12 mouse cellular contexts compared by ENCODE assay signal in genomic region chr1:184042745-184043144, GRCm38 (mm10). TPM values are rescaled to one million over a fixed set of nuclear protein-coding genes. Genes with fewer than 3 reads are reported as not detected.
A peak's percentile ranks its signal among the peaks of the same experiment; 100 is the strongest.
DNase-seq lines count a peak whose midpoint lies in the region; ATAC-seq and TF ChIP-seq lines count a peak whose summit lies in the region.
"Had no signal": no experiment of that assay in that cellular context is flagged by ENCODE, and none has a peak within 500 bp of the region (broad histone marks: within the 10 kb centered on the region; RNA-seq: fewer than 3 reads in every experiment).

No protein-coding gene starts in this region.

- H3ac ChIP-seq in C2C12 (ENCODE audit: control insufficient read depth, insufficient read length, low read depth), result peak overlapping the region; percentile 54

- ATAC-seq in liver, embryonic 13.5 days (ENCODE audit: low read depth), result peak; percentile 89
- no peak for ATAC-seq in kidney, embryonic 14.5 days (ENCODE audit: low FRiP score, low TSS enrichment)

- peaks cover 15% of the 10 kb centered on the region for H3K36me3 ChIP-seq in heart, embryonic 10.5 days
- H3K36me3 ChIP-seq in C2C12 (ENCODE audit: control insufficient read depth, insufficient read depth), result peaks cover 59% of the 10 kb centered on the region
- H3K36me3 ChIP-seq in liver, embryonic 13.5 days, result no peaks in the 10 kb centered on the region
- no peaks in the 10 kb centered on the region for H3K36me3 ChIP-seq in kidney, embryonic 14.5 days (ENCODE audit: control insufficient read depth, insufficient read depth, low read length)
- H3K36me3 ChIP-seq: hindbrain, embryonic 15.5 days had no signal

- H3K27me3 ChIP-seq in heart, embryonic 10.5 days (ENCODE audit: insufficient read depth, poor library complexity, severe bottlenecking), result no peaks in the 10 kb centered on the region
- no peaks in the 10 kb centered on the region for H3K27me3 ChIP-seq in C2C12 (ENCODE audit: control insufficient read depth, insufficient read depth, insufficient read length)
- H3K27me3 ChIP-seq in liver, embryonic 13.5 days, result no peaks in the 10 kb centered on the region
- no peaks in the 10 kb centered on the region for H3K27me3 ChIP-seq in kidney, embryonic 14.5 days (ENCODE audit: control insufficient read depth, insufficient read depth, low read length)
- H3K27me3 ChIP-seq: hindbrain, embryonic 15.5 days had no signal

- peaks cover 78% of the 10 kb centered on the region for H3K79me3 ChIP-seq in C2C12 (ENCODE audit: low read depth)

- H3K4me2 ChIP-seq in liver, embryonic 13.5 days, result 0 out of 2 replicates have a peak overlapping the region, but pooled peaks have one; percentile 3
- H3K4me2 ChIP-seq in kidney, embryonic 14.5 days (replicated peaks; ENCODE audit: low read depth, low read length), result no peak overlapping the region

- peaks cover 50% of the 10 kb centered on the region for H3K4me1 ChIP-seq in heart, embryonic 10.5 days
- peaks cover 11% of the 10 kb centered on the region for H3K4me1 ChIP-seq in brown adipose tissue, adult 24 weeks (ENCODE audit: control insufficient read depth, insufficient read depth, insufficient read length, low read length)
- peaks cover 11% of the 10 kb centered on the region for H3K4me1 ChIP-seq in liver, embryonic 13.5 days (replicated peaks)
- no peaks in the 10 kb centered on the region for H3K4me1 ChIP-seq in kidney, embryonic 14.5 days (ENCODE audit: control insufficient read depth, insufficient read depth, low read length)

- H3K9me3 ChIP-seq in heart, embryonic 10.5 days, result no peaks in the 10 kb centered on the region
- H3K9me3 ChIP-seq in liver, embryonic 13.5 days (replicated peaks), result no peaks in the 10 kb centered on the region
- H3K9me3 ChIP-seq in kidney, embryonic 14.5 days (ENCODE audit: control insufficient read depth, low read length), result no peaks in the 10 kb centered on the region
- H3K9me3 ChIP-seq: hindbrain, embryonic 15.5 days had no signal

- no peak overlapping the region; the same call in 1 of the 2 replicates for H3K4me3 ChIP-seq in heart, embryonic 10.5 days
- H3K4me3 ChIP-seq in C2C12 (ENCODE audit: insufficient read depth, poor library complexity, severe bottlenecking), result no peak overlapping the region
- 0 out of 2 replicates have a peak overlapping the region, but pooled peaks have one; percentile 12 for H3K4me3 ChIP-seq in brown adipose tissue, adult 24 weeks (ENCODE audit: insufficient read depth, low read depth, low read length)
- H3K4me3 ChIP-seq in liver, embryonic 13.5 days (replicated peaks), result no peak overlapping the region
- H3K4me3 ChIP-seq in kidney, embryonic 14.5 days (ENCODE audit: low read length), result no peak overlapping the region
- H3K4me3 ChIP-seq: erythroblast, embryonic 14.5 days; hindbrain, embryonic 15.5 days had no signal

- no peak for TF ChIP-seq CTCF in C2C12 (IDR thresholded peaks at IDR 0.05; ENCODE audit: control insufficient read depth, insufficient read depth, insufficient read length)

- 58% methylated on average over 9 of the region's 9 CpGs for WGBS in heart, embryonic 10.5 days
- 33% methylated on average over 9 of the region's 9 CpGs for WGBS in liver, embryonic 13.5 days (ENCODE audit: insufficient replicate concordance)
- 83% methylated on average over 9 of the region's 9 CpGs for WGBS in kidney, embryonic 14.5 days

- peak overlapping the region; percentile 88 for H3K27ac ChIP-seq in heart, embryonic 10.5 days
- peak overlapping the region; percentile 80 for H3K27ac ChIP-seq in brown adipose tissue, adult 24 weeks (replicated peaks; ENCODE audit: low read depth, low read length)
- no peak overlapping the region for H3K27ac ChIP-seq in liver, embryonic 13.5 days
- H3K27ac ChIP-seq in kidney, embryonic 14.5 days (ENCODE audit: low read depth, low read length), result no peak overlapping the region
- H3K27ac ChIP-seq: hindbrain, embryonic 15.5 days had no signal

- H3K79me2 ChIP-seq in C2C12 (ENCODE audit: control insufficient read depth, insufficient read depth), result peaks cover 100% of the 10 kb centered on the region

- H3K9ac ChIP-seq in liver, embryonic 13.5 days, result peak overlapping the region; percentile 1; the same call in 1 of the 2 replicates
- H3K9ac ChIP-seq in kidney, embryonic 14.5 days (ENCODE audit: low read depth, low read length), result no peak overlapping the region
- H3K9ac ChIP-seq: hindbrain, embryonic 15.5 days had no signal

- intact Hi-C loops in heart, postnatal 36 days (cut with DNase I), result no loop called here

- DNase-seq in heart, embryonic 10.5 days (ENCODE audit: low spot score), result no peak
- no peak for DNase-seq in heart, postnatal 36 days
- no peak for DNase-seq in liver, embryonic 13.5 days
- DNase-seq in MN1 (ENCODE audit: low spot score), result no peak
- no peak for DNase-seq in testis, postnatal 14 days (ENCODE audit: low spot score)
- DNase-seq: spleen, adult 18-20 months; thymus, postnatal 14 days had no signal

TF ChIP-seq in C2C12, 6 proteins besides CTCF, POLR2A, EP300 and RAD21:
- TF ChIP-seq FOSL1 (IDR thresholded peaks at IDR 0.05; ENCODE audit: insufficient read depth, low read length, poor library complexity, severe bottlenecking), result no peak

RNA-seq across cellular contexts. Expression of gene 1700056E22Rik, which starts 8.6 kb away (rescaled TPM):
- 1.1 and 1.3 TPM in 2 replicates for polyA plus RNA-seq in heart, embryonic 10.5 days (2016; fragmentation: Nextera tagmentation; extraction: Ambion mirVana)
- 1 to 10 TPM; 1.0 to 1.2 TPM for total RNA-seq in heart, postnatal 36 days (2021)
- polyA plus RNA-seq in C2C12 (2012; fragmentation: generic; extraction: Trizol), result 0.90 TPM
- polyA plus RNA-seq in brown adipose tissue, adult 24 weeks (2012; ENCODE audit: insufficient read depth, insufficient read length, missing spikeins), result 3.9 and 4.6 TPM in 2 replicates
- polyA plus RNA-seq in liver, embryonic 13.5 days (2015; fragmentation: Nextera tagmentation; extraction: Ambion mirVana), result 0.65 and 1.00 TPM in 2 replicates
- 1.4 and 2.0 TPM in 2 replicates for polyA plus RNA-seq in kidney, embryonic 14.5 days (2014; fragmentation: Nextera tagmentation; extraction: Ambion mirVana)

RNA-seq across cellular contexts. Expression of gene Dusp10, which starts 29.6 kb away (rescaled TPM):
- 8.5 and 12.3 TPM in 2 replicates for polyA plus RNA-seq in heart, embryonic 10.5 days (2016; fragmentation: Nextera tagmentation; extraction: Ambion mirVana)
- 1 to 10 TPM; 4.6 to 9.2 TPM for total RNA-seq in heart, postnatal 36 days (2021)
- polyA plus RNA-seq in C2C12 (2012; fragmentation: generic; extraction: Trizol), result 9.1 TPM
- polyA plus RNA-seq in brown adipose tissue, adult 24 weeks (2012; ENCODE audit: insufficient read depth, insufficient read length, missing spikeins), result 26.4 and 30.0 TPM in 2 replicates
- 2.7 and 3.6 TPM in 2 replicates for polyA plus RNA-seq in liver, embryonic 13.5 days (2015; fragmentation: Nextera tagmentation; extraction: Ambion mirVana)
- 4.0 and 5.9 TPM in 2 replicates for polyA plus RNA-seq in kidney, embryonic 14.5 days (2014; fragmentation: Nextera tagmentation; extraction: Ambion mirVana)

Comparison
In these comparisons a context has a peak if more than half of its experiments do, and no peak if none do; other contexts are left out.
1. H3K27ac ChIP-seq: peak in heart, embryonic 10.5 days (single experiment) and brown adipose tissue, adult 24 weeks (single experiment); none in liver, embryonic 13.5 days (single experiment) and kidney, embryonic 14.5 days (single experiment).